Mouse (Mus musculus): ENCODE data around the gene Haus7.
A peak's percentile ranks its signal among the peaks of the same experiment; 100 is the strongest.
"Not testable (repeated sequence)": the region's sequence is repeated elsewhere in the genome, so short reads cannot be mapped to it uniquely, and the experiment has no call there.

Gene Haus7

GRCm38 (mm10) chrX:73467446-73468241, 8.8 kb upstream of the Haus7 start:
- DNase-seq (ENCODE audit: low spot score), result no peak

GRCm38 (mm10) chrX:73465483-73466186, 6.8 kb upstream of the Haus7 start:
- DNase-seq (ENCODE audit: low spot score), result peak; percentile 56

- DNase-seq (ENCODE audit: low spot score), result no peak
Observed at GRCm38 (mm10) chrX:73460792-73461191, 1.9 kb upstream of the Haus7 start.

- DNase-seq (ENCODE audit: low spot score), result no peak
Observed at GRCm38 (mm10) chrX:73451949-73452348, 6.9 kb downstream of the Haus7 start.

- no peak for DNase-seq (ENCODE audit: low spot score)
Observed at GRCm38 (mm10) chrX:73441428-73441827, 17.4 kb downstream of the Haus7 start.

GRCm38 (mm10) chrX:73435252-73435651, 23.6 kb downstream of the Haus7 start, which contains the start of gene Trex2:
Gene Trex2, minus strand, starts transcription at chrX:73435344.
- no peak for DNase-seq (ENCODE audit: low spot score)

- no peak for DNase-seq (ENCODE audit: low spot score)
Observed at GRCm38 (mm10) chrX:73432850-73433249, 26.0 kb downstream of the Haus7 start.

- no peak for DNase-seq (ENCODE audit: low spot score)
Observed at GRCm38 (mm10) chrX:73430036-73430435, 28.8 kb downstream of the Haus7 start.

- DNase-seq (ENCODE audit: low spot score), result no peak
Observed at GRCm38 (mm10) chrX:73412767-73413166, 46.1 kb downstream of the Haus7 start.

- DNase-seq (ENCODE audit: low spot score), result no peak
Observed at GRCm38 (mm10) chrX:73410880-73411517, 47.8 kb downstream of the Haus7 start, which contains the start of gene Zfp92. Gene Zfp92, plus strand, starts transcription at chrX:73411096.

GRCm38 (mm10) chrX:73401616-73402015, 57.2 kb downstream of the Haus7 start:
- DNase-seq (ENCODE audit: low spot score), result no peak

- no peak for DNase-seq (ENCODE audit: low spot score)
Observed at GRCm38 (mm10) chrX:73400951-73401350, 57.9 kb downstream of the Haus7 start.

- DNase-seq (ENCODE audit: low spot score), result not testable (repeated sequence)
Observed at GRCm38 (mm10) chrX:73398636-73399035, 60.2 kb downstream of the Haus7 start, which contains the start of gene Gm18336. Gene Gm18336, minus strand, starts transcription at chrX:73398736.

GRCm38 (mm10) chrX:73396446-73396845, 62.4 kb downstream of the Haus7 start:
- DNase-seq (ENCODE audit: low spot score), result no peak

GRCm38 (mm10) chrX:73391481-73391880, 67.4 kb downstream of the Haus7 start:
- DNase-seq (ENCODE audit: low spot score), result no peak

Data from ovary, adult 18-20 months (tissue).